Mouse (Mus musculus): Measurements from ENCODE around the gene Cfap73. TPM values are rescaled to one million over a fixed set of nuclear protein-coding genes. Genes with fewer than 3 reads are reported as not detected.

Cfap73 gene
- polyA plus RNA-seq, 1 experiment = not detected

GRCm38 (mm10) chr5:120660816-120661215 lies 26.8 kb upstream of the Cfap73 start:
- H3K4me1 ChIP-seq (ENCODE audit: control insufficient read depth, insufficient read depth, low read length) = no peaks in the 10 kb centered on the region
- no peak for TF ChIP-seq EP300 (IDR thresholded peaks at IDR 0.05; ENCODE audit: insufficient read depth, low read depth, low read length)
- no peak for TF ChIP-seq POLR2A (IDR thresholded peaks at IDR 0.05; ENCODE audit: insufficient read depth, low read length)
- no peak for TF ChIP-seq CTCF (IDR thresholded peaks at IDR 0.05; ENCODE audit: low read depth, low read length)
- H3K27me3 ChIP-seq (ENCODE audit: control insufficient read depth, insufficient read depth, low read length, poor library complexity, severe bottlenecking) = no peaks in the 10 kb centered on the region
- no peak overlapping the region for H3K9ac ChIP-seq (ENCODE audit: low read depth, poor library complexity, severe bottlenecking)
- no peak overlapping the region for H3K4me3 ChIP-seq (ENCODE audit: low read depth, low read length)
- H3K27ac ChIP-seq (ENCODE audit: insufficient read depth, low read length) = no peak overlapping the region
- no peaks in the 10 kb centered on the region for H3K36me3 ChIP-seq (ENCODE audit: control insufficient read depth, insufficient read depth, low read length, poor library complexity, severe bottlenecking)
- H3K9me3 ChIP-seq (replicated peaks; ENCODE audit: control insufficient read depth, insufficient read depth, low read length, poor library complexity, severe bottlenecking) = no peaks in the 10 kb centered on the region

- H3K27me3 ChIP-seq (ENCODE audit: control insufficient read depth, insufficient read depth, low read length, poor library complexity, severe bottlenecking) = no peaks in the 10 kb centered on the region
Observed at GRCm38 (mm10) chr5:120656281-120656751, 22.3 kb upstream of the Cfap73 start.

GRCm38 (mm10) chr5:120653873-120654272 lies 19.8 kb upstream of the Cfap73 start:
- H3K9ac ChIP-seq (ENCODE audit: low read depth, poor library complexity, severe bottlenecking) = no peak overlapping the region
- H3K27me3 ChIP-seq (ENCODE audit: control insufficient read depth, insufficient read depth, low read length, poor library complexity, severe bottlenecking) = no peaks in the 10 kb centered on the region
- H3K36me3 ChIP-seq (ENCODE audit: control insufficient read depth, insufficient read depth, low read length, poor library complexity, severe bottlenecking) = no peaks in the 10 kb centered on the region
- H3K27ac ChIP-seq (ENCODE audit: insufficient read depth, low read length) = no peak overlapping the region
- TF ChIP-seq EP300 (IDR thresholded peaks at IDR 0.05; ENCODE audit: insufficient read depth, low read depth, low read length) (no peak), POLR2A (IDR thresholded peaks at IDR 0.05; ENCODE audit: insufficient read depth, low read length) (no peak), CTCF (IDR thresholded peaks at IDR 0.05; ENCODE audit: low read depth, low read length) (no peak)
- H3K4me1 ChIP-seq (ENCODE audit: control insufficient read depth, insufficient read depth, low read length) = peaks cover 4% of the 10 kb centered on the region
- no peak overlapping the region for H3K4me3 ChIP-seq (ENCODE audit: low read depth, low read length)
- no peaks in the 10 kb centered on the region for H3K9me3 ChIP-seq (replicated peaks; ENCODE audit: control insufficient read depth, insufficient read depth, low read length, poor library complexity, severe bottlenecking)

More at GRCm38 (mm10) chr5:120656281-120656751, 22.3 kb upstream of the Cfap73 start:
- H3K4me1 ChIP-seq (ENCODE audit: control insufficient read depth, insufficient read depth, low read length) = peaks cover 4% of the 10 kb centered on the region
- H3K9ac ChIP-seq (ENCODE audit: low read depth, poor library complexity, severe bottlenecking) = no peak overlapping the region
- no peak overlapping the region for H3K27ac ChIP-seq (ENCODE audit: insufficient read depth, low read length)
- no peaks in the 10 kb centered on the region for H3K9me3 ChIP-seq (replicated peaks; ENCODE audit: control insufficient read depth, insufficient read depth, low read length, poor library complexity, severe bottlenecking)
- H3K36me3 ChIP-seq (ENCODE audit: control insufficient read depth, insufficient read depth, low read length, poor library complexity, severe bottlenecking) = no peaks in the 10 kb centered on the region
- TF ChIP-seq CTCF (IDR thresholded peaks at IDR 0.05; ENCODE audit: low read depth, low read length) (peak; percentile 32), POLR2A (IDR thresholded peaks at IDR 0.05; ENCODE audit: insufficient read depth, low read length) (no peak), EP300 (IDR thresholded peaks at IDR 0.05; ENCODE audit: insufficient read depth, low read depth, low read length) (no peak)
- no peak overlapping the region for H3K4me3 ChIP-seq (ENCODE audit: low read depth, low read length)

GRCm38 (mm10) chr5:120652915-120653701 lies 19.1 kb upstream of the Cfap73 start:
- H3K4me1 ChIP-seq (ENCODE audit: control insufficient read depth, insufficient read depth, low read length) = peaks cover 4% of the 10 kb centered on the region
- no peaks in the 10 kb centered on the region for H3K27me3 ChIP-seq (ENCODE audit: control insufficient read depth, insufficient read depth, low read length, poor library complexity, severe bottlenecking)
- H3K9me3 ChIP-seq (replicated peaks; ENCODE audit: control insufficient read depth, insufficient read depth, low read length, poor library complexity, severe bottlenecking) = no peaks in the 10 kb centered on the region
- H3K9ac ChIP-seq (ENCODE audit: low read depth, poor library complexity, severe bottlenecking) = no peak overlapping the region
- H3K27ac ChIP-seq (ENCODE audit: insufficient read depth, low read length) = no peak overlapping the region
- no peaks in the 10 kb centered on the region for H3K36me3 ChIP-seq (ENCODE audit: control insufficient read depth, insufficient read depth, low read length, poor library complexity, severe bottlenecking)
- TF ChIP-seq CTCF (IDR thresholded peaks at IDR 0.05; ENCODE audit: low read depth, low read length) (no peak), EP300 (IDR thresholded peaks at IDR 0.05; ENCODE audit: insufficient read depth, low read depth, low read length) (no peak), POLR2A (IDR thresholded peaks at IDR 0.05; ENCODE audit: insufficient read depth, low read length) (no peak)
- no peak overlapping the region; the same call in 1 of the 2 replicates for H3K4me3 ChIP-seq (ENCODE audit: low read depth, low read length)

- H3K4me1 ChIP-seq (ENCODE audit: control insufficient read depth, insufficient read depth, low read length) = peaks cover 4% of the 10 kb centered on the region
- H3K27ac ChIP-seq (ENCODE audit: insufficient read depth, low read length) = no peak overlapping the region
- H3K27me3 ChIP-seq (ENCODE audit: control insufficient read depth, insufficient read depth, low read length, poor library complexity, severe bottlenecking) = no peaks in the 10 kb centered on the region
- no peak overlapping the region for H3K9ac ChIP-seq (ENCODE audit: low read depth, poor library complexity, severe bottlenecking)
- H3K4me3 ChIP-seq (ENCODE audit: low read depth, low read length) = no peak overlapping the region
- no peaks in the 10 kb centered on the region for H3K36me3 ChIP-seq (ENCODE audit: control insufficient read depth, insufficient read depth, low read length, poor library complexity, severe bottlenecking)
- TF ChIP-seq POLR2A (IDR thresholded peaks at IDR 0.05; ENCODE audit: insufficient read depth, low read length) (no peak), CTCF (IDR thresholded peaks at IDR 0.05; ENCODE audit: low read depth, low read length) (no peak), EP300 (IDR thresholded peaks at IDR 0.05; ENCODE audit: insufficient read depth, low read depth, low read length) (no peak)
- H3K9me3 ChIP-seq (replicated peaks; ENCODE audit: control insufficient read depth, insufficient read depth, low read length, poor library complexity, severe bottlenecking) = no peaks in the 10 kb centered on the region
Observed at GRCm38 (mm10) chr5:120651230-120651629, 17.2 kb upstream of the Cfap73 start.

GRCm38 (mm10) chr5:120649938-120650337 lies 15.9 kb upstream of the Cfap73 start:
- Histone ChIP-seq H3K4me1 (ENCODE audit: control insufficient read depth, insufficient read depth, low read length) (peaks cover 4% of the 10 kb centered on the region), H3K9ac (ENCODE audit: low read depth, poor library complexity, severe bottlenecking) (no peak overlapping the region), H3K36me3 (ENCODE audit: control insufficient read depth, insufficient read depth, low read length, poor library complexity, severe bottlenecking) (no peaks in the 10 kb centered on the region), H3K27me3 (ENCODE audit: control insufficient read depth, insufficient read depth, low read length, poor library complexity, severe bottlenecking) (no peaks in the 10 kb centered on the region), H3K27ac (ENCODE audit: insufficient read depth, low read length) (no peak overlapping the region), H3K9me3 (replicated peaks; ENCODE audit: control insufficient read depth, insufficient read depth, low read length, poor library complexity, severe bottlenecking) (no peaks in the 10 kb centered on the region), H3K4me3 (ENCODE audit: low read depth, low read length) (peak overlapping the region; percentile 57)
- no peak for TF ChIP-seq EP300 (IDR thresholded peaks at IDR 0.05; ENCODE audit: insufficient read depth, low read depth, low read length)
- TF ChIP-seq CTCF (IDR thresholded peaks at IDR 0.05; ENCODE audit: low read depth, low read length) = no peak
- TF ChIP-seq POLR2A (IDR thresholded peaks at IDR 0.05; ENCODE audit: insufficient read depth, low read length) = no peak
